Mouse (Mus musculus): Measurements from ENCODE around the gene Tgfb1i1. TPM values are rescaled to one million over a fixed set of nuclear protein-coding genes. Genes with fewer than 3 reads are reported as not detected.

Tgfb1i1 gene
- polyA plus RNA-seq, 1 experiment, result 45.5 TPM

GRCm38 (mm10) chr7:128288923-128289544, 42.4 kb downstream of the Tgfb1i1 start:
- DNase-seq (ENCODE audit: low read depth), result no peak

- DNase-seq (ENCODE audit: low read depth), result no peak
These were observed 48.2 kb downstream of the Tgfb1i1 start for GRCm38 (mm10) chr7:128294785-128295184.

- DNase-seq (ENCODE audit: low read depth), result no peak
These were observed 49.9 kb downstream of the Tgfb1i1 start for GRCm38 (mm10) chr7:128296514-128296913.

- DNase-seq (ENCODE audit: low read depth), result no peak
These were observed 50.6 kb downstream of the Tgfb1i1 start for GRCm38 (mm10) chr7:128297291-128297616.

- DNase-seq (ENCODE audit: low read depth), result no peak
These were observed 51.2 kb downstream of the Tgfb1i1 start, which contains the start of gene BC017158 for GRCm38 (mm10) chr7:128297617-128298480. Gene BC017158 (minus strand): TSS chr7:128298170.

- no peak for DNase-seq (ENCODE audit: low read depth)
These were observed 52.1 kb downstream of the Tgfb1i1 start for GRCm38 (mm10) chr7:128298481-128299342.

- no peak for DNase-seq (ENCODE audit: low read depth)
These were observed 54.3 kb downstream of the Tgfb1i1 start for GRCm38 (mm10) chr7:128300952-128301351.

GRCm38 (mm10) chr7:128302151-128302550, 55.5 kb downstream of the Tgfb1i1 start:
- no peak for DNase-seq (ENCODE audit: low read depth)

- no peak for DNase-seq (ENCODE audit: low read depth)
These were observed 57.6 kb downstream of the Tgfb1i1 start for GRCm38 (mm10) chr7:128304198-128304597.

- DNase-seq (ENCODE audit: low read depth), result no peak
These were observed 58.3 kb downstream of the Tgfb1i1 start for GRCm38 (mm10) chr7:128304907-128305306.

Other genes starting within 250 kb of the Tgfb1i1 start
- 1.2 and 1.6 TPM in 2 replicates for gene Trim72, start 242.9 kb upstream of the Tgfb1i1 start, polyA plus RNA-seq (2012; rRNA removed)
- 13.7 and 17.3 TPM in 2 replicates for gene Itgam, start 184.2 kb upstream of the Tgfb1i1 start, polyA plus RNA-seq (2012; rRNA removed)
- not detected in 2 replicates for gene Gm49368, start 184.1 kb upstream of the Tgfb1i1 start, polyA plus RNA-seq (2012; rRNA removed)
- gene Itgax, start 117.3 kb upstream of the Tgfb1i1 start, polyA plus RNA-seq (2012; rRNA removed), result 3.6 and 3.8 TPM in 2 replicates
- gene Itgad, start 92.4 kb upstream of the Tgfb1i1 start, polyA plus RNA-seq (2012; rRNA removed), result 0.22 and 0.41 TPM in 2 replicates
- gene Cox6a2, start 40.4 kb upstream of the Tgfb1i1 start, polyA plus RNA-seq (2012; rRNA removed), result 0.42 and 2.5 TPM in 2 replicates
- 20.1 and 21.1 TPM in 2 replicates for gene Armc5, start 9.5 kb upstream of the Tgfb1i1 start, polyA plus RNA-seq (2012; rRNA removed)
- 4.2 and 4.5 TPM in 2 replicates for gene 9130023H24Rik, start 8.8 kb upstream of the Tgfb1i1 start, polyA plus RNA-seq (2012; rRNA removed)
- gene Slc5a2, start 18.8 kb downstream of the Tgfb1i1 start, polyA plus RNA-seq (2012; rRNA removed), result 0.08 TPM in 2 replicates
- 40.1 and 48.1 TPM in 2 replicates for gene BC017158, start 51.4 kb downstream of the Tgfb1i1 start, polyA plus RNA-seq (2012; rRNA removed)
- gene Rgs10, start 171.9 kb downstream of the Tgfb1i1 start, polyA plus RNA-seq (2012; rRNA removed), result 5.0 and 6.7 TPM in 2 replicates
- 23.6 and 23.7 TPM in 2 replicates for gene Tial1, start 214.9 kb downstream of the Tgfb1i1 start, polyA plus RNA-seq (2012; rRNA removed)

Data from gonadal fat pad, adult 2 months (tissue).